Mouse (Mus musculus) stomach, postnatal 0 days (tissue): ENCODE data around the gene Plpp4. TPM values are rescaled to one million over a fixed set of nuclear protein-coding genes. Genes with fewer than 3 reads are reported as not detected.

Source experiments
- ATAC-seq: fragments of 200-750 bp; cut with Nextera tagmentation; 2 replicates; pipeline ENCODE4 v1.8.0; 2017; ENCODE audit not compliant: low FRiP score, low TSS enrichment
- DNase-seq: peaks from one replicate; pipeline ENCODE4 v3.0.0-alpha.2; 2016; ENCODE audit warnings: low spot score
- H3K27ac ChIP-seq: fragments of 300-500 bp; sonication (generic); replicated peaks from 2 replicates; pipeline ENCODE4 v1.5.1; 2014; ENCODE audit warnings: mild to moderate bottlenecking, control low read depth
- H3K27me3 ChIP-seq: fragments of 300-500 bp; sonication (generic); 2 replicates; pipeline ENCODE4 v1.6.1; 2014; ENCODE audit warnings: low read length; ENCODE audit not compliant: control insufficient read depth, insufficient read depth
- H3K36me3 ChIP-seq: fragments of 300-500 bp; sonication (generic); 2 replicates; pipeline ENCODE4 v1.6.1; 2014; ENCODE audit warnings: low read length, mixed read lengths; ENCODE audit not compliant: control insufficient read depth, insufficient read depth
- H3K4me1 ChIP-seq: fragments of 300-500 bp; sonication (generic); replicated peaks from 2 replicates; pipeline ENCODE4 v1.6.1; 2014; ENCODE audit warnings: antibody characterized with exemption; ENCODE audit not compliant: control insufficient read depth, insufficient read depth
- H3K4me2 ChIP-seq: fragments of 300-500 bp; sonication (generic); replicated peaks from 2 replicates; pipeline ENCODE4 v1.6.1; 2014; ENCODE audit warnings: low read depth, mild to moderate bottlenecking, control low read depth, moderate library complexity
- H3K4me3 ChIP-seq: fragments of 300-500 bp; sonication (generic); 2 replicates; pipeline ENCODE4 v1.5.1; 2014; ENCODE audit warnings: low read depth, low read length, control low read depth
- H3K9ac ChIP-seq: fragments of 300-500 bp; sonication (generic); 2 replicates; pipeline ENCODE4 v1.6.1; 2014; ENCODE audit warnings: mild to moderate bottlenecking, low read length, control low read depth, mixed read lengths
- H3K9me3 ChIP-seq: fragments of 300-500 bp; sonication (generic); 2 replicates; pipeline ENCODE4 v1.6.1; 2016; ENCODE audit warnings: low read length; ENCODE audit not compliant: control insufficient read depth
- CTCF ChIP-seq: IDR thresholded peaks from 2 replicates; pipeline ENCODE4 v1.5.1; 2016; ENCODE audit warnings: antibody characterized with exemption, low read depth, mild to moderate bottlenecking, moderate library complexity
- EP300 ChIP-seq: optimal IDR thresholded peaks from 2 replicates; pipeline ENCODE3; 2016; ENCODE audit warnings: antibody characterized with exemption
- WGBS: fragments of 180-500 bp; shearing (Covaris S2); extraction: QIAGEN DNeasy Blood & Tissue Kit; methylation state at CpG from one replicate; pipeline ENCODE4 v1.1.7; 2014; 5-methylcytosine and 5-hydroxymethylcytosine counted together
- polyA plus RNA-seq: library from polyadenylated mRNA; unstranded; fragments of >200 nt; fragmentation: Nextera tagmentation; extraction: Ambion mirVana; gene quantifications from 2 replicates; pipeline ENCODE4 v1.2.1, GENCODE M21; 2015

Plpp4 gene
- polyA plus RNA-seq, 1 experiment from 2014 or later, result 0.99 TPM

- ATAC-seq (no peak), DNase-seq (no peak)
- TF ChIP-seq CTCF, result no peak
- TF ChIP-seq EP300, result no peak
- 81% methylated on average over 13 of the region's 13 CpGs for WGBS
- Histone ChIP-seq H3K27me3 (no peaks in the 10 kb centered on the region), H3K27ac (no peak overlapping the region), H3K4me1 (no peaks in the 10 kb centered on the region), H3K9ac (no peak overlapping the region), H3K9me3 (no peaks in the 10 kb centered on the region), H3K4me3 (no peak overlapping the region), H3K36me3 (no peaks in the 10 kb centered on the region), H3K4me2 (no peak overlapping the region)
These were observed 146.0 kb downstream of the Plpp4 start for GRCm38 (mm10) chr7:129402695-129403364.

- Histone ChIP-seq H3K4me3 (no peak overlapping the region), H3K36me3 (no peaks in the 10 kb centered on the region), H3K9ac (no peak overlapping the region), H3K9me3 (no peaks in the 10 kb centered on the region), H3K4me2 (no peak overlapping the region), H3K27me3 (no peaks in the 10 kb centered on the region), H3K4me1 (no peaks in the 10 kb centered on the region), H3K27ac (no peak overlapping the region)
- ATAC-seq, result no peak
- no peak for TF ChIP-seq CTCF
- DNase-seq, result no peak
- whole genome bisulfite sequencing, result 19% methylated on average over 7 of the region's 7 CpGs
These were observed 149.2 kb downstream of the Plpp4 start for GRCm38 (mm10) chr7:129406069-129406468.

GRCm38 (mm10) chr7:129412695-129413094 lies 155.9 kb downstream of the Plpp4 start:
- H3K4me1 ChIP-seq, result no peaks in the 10 kb centered on the region
- H3K9ac ChIP-seq, result no peak overlapping the region
- no peak for ATAC-seq
- WGBS, result 67% methylated on average over 2 of the region's 2 CpGs
- H3K4me2 ChIP-seq, result no peak overlapping the region
- H3K36me3 ChIP-seq, result no peaks in the 10 kb centered on the region
- DNase-seq, result no peak
- no peaks in the 10 kb centered on the region for H3K27me3 ChIP-seq
- no peak overlapping the region for H3K27ac ChIP-seq
- TF ChIP-seq EP300 (no peak), CTCF (no peak)
- no peak overlapping the region for H3K4me3 ChIP-seq
- H3K9me3 ChIP-seq, result no peaks in the 10 kb centered on the region

- no peak overlapping the region for H3K9ac ChIP-seq
- no peaks in the 10 kb centered on the region for H3K27me3 ChIP-seq
- no peaks in the 10 kb centered on the region for H3K9me3 ChIP-seq
- DNase-seq (no peak), ATAC-seq (no peak)
- TF ChIP-seq EP300, result no peak
- no peak for TF ChIP-seq CTCF
- no peak overlapping the region for H3K4me2 ChIP-seq
- H3K27ac ChIP-seq, result no peak overlapping the region
- no peaks in the 10 kb centered on the region for H3K36me3 ChIP-seq
- no peak overlapping the region for H3K4me3 ChIP-seq
- no peaks in the 10 kb centered on the region for H3K4me1 ChIP-seq
- 76% methylated on average over 4 of the region's 4 CpGs for WGBS
These were observed 158.3 kb downstream of the Plpp4 start for GRCm38 (mm10) chr7:129415179-129415578.

GRCm38 (mm10) chr7:129421181-129421580 lies 164.3 kb downstream of the Plpp4 start:
- Histone ChIP-seq H3K4me3 (no peak overlapping the region), H3K36me3 (no peaks in the 10 kb centered on the region), H3K4me2 (no peak overlapping the region), H3K27ac (no peak overlapping the region), H3K9ac (no peak overlapping the region), H3K27me3 (no peaks in the 10 kb centered on the region), H3K9me3 (no peaks in the 10 kb centered on the region), H3K4me1 (no peaks in the 10 kb centered on the region)
- 9% methylated on average over 1 of the region's 1 CpGs for WGBS
- TF ChIP-seq EP300, result no peak
- TF ChIP-seq CTCF, result no peak
- ATAC-seq (no peak), DNase-seq (no peak)

- Histone ChIP-seq H3K4me1 (no peaks in the 10 kb centered on the region), H3K4me3 (no peak overlapping the region), H3K4me2 (no peak overlapping the region), H3K27ac (no peak overlapping the region), H3K36me3 (no peaks in the 10 kb centered on the region), H3K27me3 (no peaks in the 10 kb centered on the region), H3K9me3 (no peaks in the 10 kb centered on the region), H3K9ac (no peak overlapping the region)
- TF ChIP-seq EP300 (no peak), CTCF (no peak)
- WGBS, result 28% methylated on average over 2 of the region's 2 CpGs
- peak; percentile 27 for DNase-seq
- ATAC-seq, result no peak
These were observed 168.7 kb downstream of the Plpp4 start for GRCm38 (mm10) chr7:129425554-129425953.
